Mouse (Mus musculus): ENCODE results near the gene Sbno2. TPM values are rescaled to one million over a fixed set of nuclear protein-coding genes. Genes with fewer than 3 reads are reported as not detected.

Sbno2 gene
- total and polyA plus RNA-seq, 3 experiments: 9.7 to 24.2 (median 22.6) TPM

- H3K4me3 ChIP-seq (replicated peaks in 1 of 3; ENCODE audit: low read depth in 2 of 3, low read length in 2 of 3, poor library complexity in 1 of 3): no peak overlapping the region
- in situ Hi-C loops (cut with MboI; ENCODE audit: low pct_ligation_motif_present, low pct_unique_long_range_greater_than_20kb, low sequenced_read_pairs) (no loop called here), dilution Hi-C loops (cut with MboI; ENCODE audit: extremely low pct_ligation_motif_present, extremely low pct_unique_long_range_greater_than_20kb, low sequenced_read_pairs) (no loop called here)
- H3K27ac ChIP-seq (ENCODE audit: insufficient read depth, low read depth): no peak overlapping the region
- H3K4me1 ChIP-seq (ENCODE audit: control insufficient read depth in 1 of 2, insufficient read depth in 2 of 2): peaks cover 0 to 23% of the 10 kb centered on the region in 2 experiments; a peak in 3 of 4 replicates
- no peaks in the 10 kb centered on the region for H3K9me3 ChIP-seq (replicated peaks; ENCODE audit: low read length)
- no peak overlapping the region for H3K4me2 ChIP-seq (ENCODE audit: insufficient read depth, low read depth, poor library complexity, severe bottlenecking)
- TF ChIP-seq ZNF384 (IDR thresholded peaks at IDR 0.05; ENCODE audit: low read depth, low read length) (no peak), MAX (IDR thresholded peaks at IDR 0.05; ENCODE audit: low read length) (no peak)
- no peak for DNase-seq (ENCODE audit: extremely low read depth)
- H3K79me2 ChIP-seq (replicated peaks; ENCODE audit: control insufficient read depth, extremely low read depth, insufficient read depth, poor library complexity, severe bottlenecking): 0 out of 2 replicates have a peak, but pooled peaks cover 2% of the 10 kb centered on the region
- no peak overlapping the region for H3K9ac ChIP-seq (ENCODE audit: insufficient read depth, low read depth)
- H3K27me3 ChIP-seq (replicated peaks): no peaks in the 10 kb centered on the region
- H3K36me3 ChIP-seq (replicated peaks in 1 of 2; ENCODE audit: control insufficient read depth in 1 of 2, insufficient read depth in 1 of 2, low read length in 1 of 2): peaks cover 13 to 88% of the 10 kb centered on the region in 2 experiments
These were observed 13.8 kb downstream of the Sbno2 start for GRCm38 (mm10) chr10:80091527-80091926.

GRCm38 (mm10) chr10:80089146-80089545 is 16.2 kb downstream of the Sbno2 start:
- H3K27ac ChIP-seq (ENCODE audit: insufficient read depth, low read depth): no peak overlapping the region

GRCm38 (mm10) chr10:80087483-80087882 is 17.9 kb downstream of the Sbno2 start:
- in situ Hi-C loops (cut with MboI; ENCODE audit: low pct_ligation_motif_present, low pct_unique_long_range_greater_than_20kb, low sequenced_read_pairs) (no loop called here), dilution Hi-C loops (cut with MboI; ENCODE audit: extremely low pct_ligation_motif_present, extremely low pct_unique_long_range_greater_than_20kb, low sequenced_read_pairs) (no loop called here)
- no peak overlapping the region for H3K27ac ChIP-seq (ENCODE audit: insufficient read depth, low read depth)
- H3K4me3 ChIP-seq (replicated peaks in 1 of 3; ENCODE audit: low read depth in 2 of 3, low read length in 2 of 3, poor library complexity in 1 of 3): no peak overlapping the region
- H3K9me3 ChIP-seq (replicated peaks; ENCODE audit: low read length): no peaks in the 10 kb centered on the region
- no peak for DNase-seq (ENCODE audit: extremely low read depth)
- H3K9ac ChIP-seq (ENCODE audit: insufficient read depth, low read depth): no peak overlapping the region
- peaks cover 3 to 36% of the 10 kb centered on the region in 2 experiments for H3K4me1 ChIP-seq (ENCODE audit: control insufficient read depth in 1 of 2, insufficient read depth in 2 of 2)
- no peaks in the 10 kb centered on the region for H3K27me3 ChIP-seq (replicated peaks)
- no peak overlapping the region for H3K4me2 ChIP-seq (ENCODE audit: insufficient read depth, low read depth, poor library complexity, severe bottlenecking)
- H3K79me2 ChIP-seq (replicated peaks; ENCODE audit: control insufficient read depth, extremely low read depth, insufficient read depth, poor library complexity, severe bottlenecking): no peaks in the 10 kb centered on the region
- peaks cover 25 to 89% of the 10 kb centered on the region in 2 experiments for H3K36me3 ChIP-seq (replicated peaks in 1 of 2; ENCODE audit: control insufficient read depth in 1 of 2, insufficient read depth in 1 of 2, low read length in 1 of 2)
- TF ChIP-seq IRF4 (IDR thresholded peaks at IDR 0.05; ENCODE audit: low read depth, low read length) (no peak), KAT2A (IDR thresholded peaks at IDR 0.05; ENCODE audit: insufficient replicate concordance, low read length) (no peak), NRF1 (IDR thresholded peaks at IDR 0.05; ENCODE audit: low read depth, low read length) (no peak), JUN (IDR thresholded peaks at IDR 0.05; ENCODE audit: insufficient read depth, low read depth, low read length) (no peak), BHLHE40 (IDR thresholded peaks at IDR 0.05; ENCODE audit: low read depth, low read length) (no peak), NELFE (IDR thresholded peaks at IDR 0.05; ENCODE audit: low read depth, low read length) (no peak), CHD1 (IDR thresholded peaks at IDR 0.05; ENCODE audit: low read depth, low read length) (no peak), TCF12 (IDR thresholded peaks at IDR 0.05; ENCODE audit: low read depth, low read length) (no peak), ZMIZ1 (IDR thresholded peaks at IDR 0.05; ENCODE audit: low read depth, low read length) (no peak), MAX (IDR thresholded peaks at IDR 0.05; ENCODE audit: low read length) (no peak), MYC (IDR thresholded peaks at IDR 0.05; ENCODE audit: low read depth, low read length) (no peak), MEF2A (IDR thresholded peaks at IDR 0.05; ENCODE audit: borderline replicate concordance, low read depth, low read length) (no peak), SIN3A (IDR thresholded peaks at IDR 0.05; ENCODE audit: low read length) (no peak), E2F4 (IDR thresholded peaks at IDR 0.05; ENCODE audit: insufficient replicate concordance, low read depth, low read length) (no peak), EP300 (IDR thresholded peaks at IDR 0.05; ENCODE audit: low read length) (no peak), PAX5 (IDR thresholded peaks at IDR 0.05; ENCODE audit: low read length) (no peak), MAZ (IDR thresholded peaks at IDR 0.05; ENCODE audit: low read depth, low read length) (no peak), MXI1 (IDR thresholded peaks at IDR 0.05; ENCODE audit: low read depth, low read length) (no peak)

More at GRCm38 (mm10) chr10:80089146-80089545, 16.2 kb downstream of the Sbno2 start:
- in situ Hi-C loops (cut with MboI; ENCODE audit: low pct_ligation_motif_present, low pct_unique_long_range_greater_than_20kb, low sequenced_read_pairs) (no loop called here), dilution Hi-C loops (cut with MboI; ENCODE audit: extremely low pct_ligation_motif_present, extremely low pct_unique_long_range_greater_than_20kb, low sequenced_read_pairs) (no loop called here)
- Histone ChIP-seq H3K9ac (ENCODE audit: insufficient read depth, low read depth) (no peak overlapping the region), H3K4me1 (ENCODE audit: control insufficient read depth in 1 of 2, insufficient read depth in 2 of 2) (peaks cover 0 to 26% of the 10 kb centered on the region in 2 experiments; a peak in 3 of 4 replicates), H3K4me2 (ENCODE audit: insufficient read depth, low read depth, poor library complexity, severe bottlenecking) (no peak overlapping the region), H3K27me3 (replicated peaks) (no peaks in the 10 kb centered on the region), H3K9me3 (replicated peaks; ENCODE audit: low read length) (no peaks in the 10 kb centered on the region), H3K36me3 (replicated peaks in 1 of 2; ENCODE audit: control insufficient read depth in 1 of 2, insufficient read depth in 1 of 2, low read length in 1 of 2) (peaks cover 21 to 89% of the 10 kb centered on the region in 2 experiments), H3K79me2 (replicated peaks; ENCODE audit: control insufficient read depth, extremely low read depth, insufficient read depth, poor library complexity, severe bottlenecking) (no peaks in the 10 kb centered on the region), H3K4me3 (replicated peaks in 1 of 3; ENCODE audit: low read depth in 2 of 3, low read length in 2 of 3, poor library complexity in 1 of 3) (no peak overlapping the region)
- no peak for DNase-seq (ENCODE audit: extremely low read depth)
- TF ChIP-seq TBP (conservative IDR thresholded peaks at IDR 0.05; ENCODE audit: low read depth, low read length) (no peak), HCFC1 (IDR thresholded peaks at IDR 0.05; ENCODE audit: low read depth, low read length) (no peak), GABPA (IDR thresholded peaks at IDR 0.05; ENCODE audit: insufficient replicate concordance, low read depth, low read length) (no peak), E2F4 (IDR thresholded peaks at IDR 0.05; ENCODE audit: insufficient replicate concordance, low read depth, low read length) (no peak), POLR2AphosphoS2 (IDR thresholded peaks at IDR 0.05; ENCODE audit: low read depth, low read length) (no peak), MYC (IDR thresholded peaks at IDR 0.05; ENCODE audit: low read depth, low read length) (no peak), TCF12 (IDR thresholded peaks at IDR 0.05; ENCODE audit: low read depth, low read length) (no peak), USF2 (conservative IDR thresholded peaks at IDR 0.05; ENCODE audit: low read depth, low read length) (no peak), SIN3A (IDR thresholded peaks at IDR 0.05; ENCODE audit: low read length) (no peak), MAFK (IDR thresholded peaks at IDR 0.05; ENCODE audit: insufficient replicate concordance, low read length) (no peak), JUN (IDR thresholded peaks at IDR 0.05; ENCODE audit: insufficient read depth, low read depth, low read length) (no peak), ZNF384 (IDR thresholded peaks at IDR 0.05; ENCODE audit: low read depth, low read length) (no peak), MAZ (IDR thresholded peaks at IDR 0.05; ENCODE audit: low read depth, low read length) (no peak), ZKSCAN1 (IDR thresholded peaks at IDR 0.05; ENCODE audit: borderline replicate concordance, low read depth, low read length) (no peak), RAD21 (IDR thresholded peaks at IDR 0.05; ENCODE audit: low read depth, low read length) (no peak), ZC3H11A (IDR thresholded peaks at IDR 0.05; ENCODE audit: low read depth, low read length) (no peak), NRF1 (IDR thresholded peaks at IDR 0.05; ENCODE audit: low read depth, low read length) (no peak), CTCF (conservative IDR thresholded peaks at IDR 0.05 in 1 of 2, IDR thresholded peaks at IDR 0.05 in 1 of 2; ENCODE audit: low read depth in 2 of 2, low read length in 2 of 2) (no peak)

Data from CH12.LX (cell line).